26 mouse cellular contexts compared by ENCODE assay signal in genomic region chr11:118088896-118089295, GRCm38 (mm10). TPM values are rescaled to one million over a fixed set of nuclear protein-coding genes. Genes with fewer than 3 reads are reported as not detected.
DNase-seq lines count a peak whose midpoint lies in the region; ATAC-seq and TF ChIP-seq lines count a peak whose summit lies in the region.
"Had no signal": no experiment of that assay in that cellular context is flagged by ENCODE, and none has a peak within 500 bp of the region (broad histone marks: within the 10 kb centered on the region; RNA-seq: fewer than 3 reads in every experiment).

No protein-coding gene starts in this region.

- peak; percentile 42 to 43 for DNase-seq in cerebellum, postnatal 10 days
- no peak for DNase-seq in cerebellum, adult 11 months
- DNase-seq in kidney, postnatal 10 days: peak; percentile 50
- DNase-seq in lung, postnatal 0 days (ENCODE audit: low spot score): peak; percentile 72
- no peak for DNase-seq in thymus, postnatal 25 days
- DNase-seq in layer of hippocampus, adult 11-12 months (ENCODE audit: low spot score): no peak
- DNase-seq: cerebellum, adult 9-10 months; embryo, embryonic 11 days; gastrocnemius, postnatal 14 days; kidney, adult 2 months; layer of hippocampus, adult 9-11 months; liver; retina, postnatal 1 day; right cerebral cortex, postnatal 14 days had no signal

- H3K4me1 ChIP-seq in kidney, embryonic 14.5 days (ENCODE audit: control insufficient read depth, insufficient read depth, low read length): peaks cover 13% of the 10 kb centered on the region; the same call in 1 of the 2 replicates
- H3K4me1 ChIP-seq in E14TG2a.4 (replicated peaks; ENCODE audit: low read depth, low read length): peaks cover 82% of the 10 kb centered on the region
- peaks cover 4% of the 10 kb centered on the region; the same call in 1 of the 2 replicates for H3K4me1 ChIP-seq in lung, postnatal 0 days (ENCODE audit: insufficient read depth, low read depth, low read length)
- H3K4me1 ChIP-seq: embryonic facial prominence, embryonic 12.5 days; intestine, embryonic 15.5 days; midbrain, embryonic 15.5 days; neural tube, embryonic 15.5 days had no signal

- no peaks in the 10 kb centered on the region for H3K36me3 ChIP-seq in kidney, embryonic 14.5 days (ENCODE audit: control insufficient read depth, insufficient read depth, low read length)
- H3K36me3 ChIP-seq in E14TG2a.4 (ENCODE audit: insufficient read depth, low read length): no peaks in the 10 kb centered on the region
- H3K36me3 ChIP-seq in lung, postnatal 0 days (ENCODE audit: insufficient read depth, low read length): no peaks in the 10 kb centered on the region
- H3K36me3 ChIP-seq: embryonic facial prominence, embryonic 12.5 days; intestine, embryonic 15.5 days; midbrain, embryonic 10.5 days; midbrain, embryonic 15.5 days; neural tube, embryonic 15.5 days had no signal

- no peaks in the 10 kb centered on the region for H3K27me3 ChIP-seq in kidney, embryonic 14.5 days (ENCODE audit: control insufficient read depth, insufficient read depth, low read length)
- peaks cover 5% of the 10 kb centered on the region; the same call in 1 of the 2 replicates for H3K27me3 ChIP-seq in E14TG2a.4 (ENCODE audit: insufficient read depth, low read length)
- no peaks in the 10 kb centered on the region for H3K27me3 ChIP-seq in lung, postnatal 0 days (replicated peaks; ENCODE audit: insufficient read depth, low read length)
- H3K27me3 ChIP-seq: embryonic facial prominence, embryonic 12.5 days; intestine, embryonic 15.5 days; midbrain, embryonic 15.5 days; neural tube, embryonic 15.5 days had no signal

- no peak overlapping the region for H3K27ac ChIP-seq in kidney, embryonic 14.5 days (ENCODE audit: low read depth, low read length)
- H3K27ac ChIP-seq in lung, postnatal 0 days (ENCODE audit: low read length): 0 out of 2 replicates have a peak overlapping the region, but pooled peaks have one; percentile 33
- H3K27ac ChIP-seq: embryonic facial prominence, embryonic 12.5 days; hindbrain, postnatal 0 days; intestine, embryonic 15.5 days; kidney, postnatal 0 days; liver, embryonic 14.5 days; midbrain, embryonic 10.5 days; midbrain, embryonic 15.5 days; neural tube, embryonic 15.5 days had no signal

- TF ChIP-seq CTCF in E14TG2a.4 (conservative IDR thresholded peaks at IDR 0.05; ENCODE audit: low read length): no peak
- no peak for TF ChIP-seq CTCF in lung, postnatal 0 days (IDR thresholded peaks at IDR 0.05)

- H3K9me3 ChIP-seq in kidney, embryonic 14.5 days (ENCODE audit: control insufficient read depth, low read length): peaks cover 6% of the 10 kb centered on the region; the same call in 1 of the 2 replicates
- H3K9me3 ChIP-seq in E14TG2a.4 (ENCODE audit: low read length): no peaks in the 10 kb centered on the region
- no peaks in the 10 kb centered on the region for H3K9me3 ChIP-seq in lung, postnatal 0 days (ENCODE audit: low read length)
- H3K9me3 ChIP-seq: intestine, embryonic 15.5 days; midbrain, embryonic 15.5 days; neural tube, embryonic 15.5 days had no signal

- no peak overlapping the region for H3K4me2 ChIP-seq in kidney, embryonic 14.5 days (replicated peaks; ENCODE audit: low read depth, low read length)
- H3K4me2 ChIP-seq in lung, postnatal 0 days (replicated peaks; ENCODE audit: low read depth, low read length): no peak overlapping the region
- H3K4me2 ChIP-seq: embryonic facial prominence, embryonic 12.5 days; heart, embryonic 11.5 days; intestine, embryonic 15.5 days; midbrain, embryonic 15.5 days; neural tube, embryonic 15.5 days had no signal

- H3K9ac ChIP-seq in kidney, embryonic 14.5 days (ENCODE audit: low read depth, low read length): no peak overlapping the region
- H3K9ac ChIP-seq in lung, postnatal 0 days (replicated peaks; ENCODE audit: low read depth): no peak overlapping the region
- H3K9ac ChIP-seq: embryonic facial prominence, embryonic 12.5 days; intestine, embryonic 15.5 days; liver, embryonic 14.5 days; midbrain, embryonic 15.5 days; neural tube, embryonic 15.5 days had no signal

- TF ChIP-seq EP300 in lung, postnatal 0 days (IDR thresholded peaks at IDR 0.05): no peak

- 86% methylated on average over 19 of the region's 19 CpGs for WGBS in kidney, embryonic 14.5 days
- WGBS in lung, postnatal 0 days: 68% methylated on average over 19 of the region's 19 CpGs

- H3K4me3 ChIP-seq in kidney, embryonic 14.5 days (ENCODE audit: low read length): no peak overlapping the region
- H3K4me3 ChIP-seq in E14TG2a.4 (replicated peaks; ENCODE audit: low read length): peak overlapping the region; percentile 63
- H3K4me3 ChIP-seq in lung, postnatal 0 days (ENCODE audit: low read depth, low read length): no peak overlapping the region
- H3K4me3 ChIP-seq: embryonic facial prominence, embryonic 12.5 days; intestine, embryonic 15.5 days; midbrain, embryonic 10.5 days; midbrain, embryonic 15.5 days; neural tube, embryonic 15.5 days had no signal

- no peak for ATAC-seq in kidney, embryonic 14.5 days (ENCODE audit: low FRiP score, low TSS enrichment)
- ATAC-seq in lung, postnatal 0 days: peak; percentile 77
- ATAC-seq: forebrain, embryonic 16.5 days; hindbrain, postnatal 0 days; intestine, embryonic 15.5 days; midbrain, embryonic 15.5 days had no signal

RNA-seq across cellular contexts. Expression of gene Dnah17, which starts 41.5 kb away (rescaled TPM):
- polyA plus RNA-seq in kidney, embryonic 14.5 days (2014; fragmentation: Nextera tagmentation; extraction: Ambion mirVana): 0.20 and 0.23 TPM in 2 replicates
- polyA plus RNA-seq in lung, postnatal 0 days (2015; fragmentation: Nextera tagmentation; extraction: Ambion mirVana): 0.08 and 0.10 TPM in 2 replicates

Comparison
In these comparisons a context has a peak if more than half of its experiments do, and no peak if none do; other contexts are left out.
1. DNase-seq: peak in cerebellum, postnatal 10 days (2 of 2), kidney, postnatal 10 days (single experiment) and lung, postnatal 0 days (single experiment); none in cerebellum, adult 11 months (single experiment), thymus, postnatal 25 days (single experiment) and layer of hippocampus, adult 11-12 months (single experiment).